Mouse (Mus musculus): ENCODE measurements at regions not wholly inside any gene's neighbourhood (a gene's known extent, or its start where the extent isn't known, plus 50 kb on each side); places are given as distances from the start of the nearest gene placed in this dataset.

- no peak for DNase-seq (ENCODE audit: low spot score in 2 of 2)
Observed at GRCm38 (mm10) chr1:80131354-80131753, 86.9 kb downstream of the Fam124b start.

- no peak for DNase-seq (ENCODE audit: low spot score in 2 of 2)
Observed at GRCm38 (mm10) chr1:80123966-80124365, 94.3 kb downstream of the Fam124b start.

DNA sequence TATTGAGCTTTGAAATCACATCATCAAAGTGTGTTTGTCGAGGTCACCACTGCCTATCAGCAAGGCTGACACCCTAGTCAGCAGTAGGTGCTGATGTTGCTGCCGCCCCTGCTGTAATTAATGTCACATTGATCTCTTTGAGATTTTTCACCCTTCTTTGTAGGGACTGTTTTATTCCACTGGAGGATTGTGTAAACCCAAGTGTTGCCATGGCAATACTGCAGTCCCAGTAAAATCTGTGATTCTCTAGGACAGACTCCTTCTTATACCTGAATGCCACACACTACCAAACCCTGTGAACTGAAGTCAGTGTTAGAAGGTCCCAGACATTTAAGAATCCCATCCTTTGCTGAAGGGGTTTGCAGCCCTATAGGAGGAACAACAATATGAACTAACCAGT lies 102.4 kb downstream of the Fam124b start:
- DNase-seq (ENCODE audit: low spot score in 2 of 2) = no peak

DNA sequence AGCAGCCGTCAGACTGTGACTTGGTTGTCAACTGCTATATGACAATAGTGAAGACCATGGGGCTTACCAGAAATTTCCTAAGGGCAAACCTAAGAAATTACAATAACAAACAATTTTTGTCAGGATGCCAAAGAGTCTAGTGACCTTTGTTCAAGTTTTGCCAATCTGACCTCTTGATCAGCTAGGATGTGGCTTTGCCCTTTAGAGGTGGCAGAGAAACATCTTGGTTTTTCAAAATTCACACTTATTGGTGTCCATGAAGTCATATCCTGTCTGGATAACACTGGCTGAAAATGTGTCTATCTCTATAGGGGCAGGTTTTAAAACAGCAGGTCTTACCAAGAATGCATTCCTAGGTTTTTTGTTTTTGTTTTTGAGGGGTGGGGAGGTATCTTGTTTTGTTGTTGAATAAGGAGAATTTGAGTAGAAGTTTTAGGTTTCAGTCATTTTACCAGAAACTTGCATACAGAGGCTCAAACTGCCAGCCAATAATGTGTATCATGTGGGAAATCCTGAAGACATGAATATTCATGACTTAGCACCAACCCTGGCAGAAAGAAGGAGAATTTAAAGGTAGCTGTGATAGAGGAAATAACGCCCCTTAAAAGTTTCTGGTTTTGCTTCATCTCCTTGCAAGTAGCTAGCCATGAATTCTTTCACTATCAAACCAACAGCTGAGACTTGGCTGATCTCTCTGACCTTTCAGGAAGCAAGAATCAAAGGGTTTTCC lies 110.4 kb downstream of the Fam124b start:
- no peak for DNase-seq (ENCODE audit: low spot score in 2 of 2)

- peak in 1 of 2 experiments; percentile 12 for DNase-seq (ENCODE audit: low spot score in 2 of 2)
Observed at GRCm38 (mm10) chr1:80106269-80106668, 112.0 kb downstream of the Fam124b start.

DNA sequence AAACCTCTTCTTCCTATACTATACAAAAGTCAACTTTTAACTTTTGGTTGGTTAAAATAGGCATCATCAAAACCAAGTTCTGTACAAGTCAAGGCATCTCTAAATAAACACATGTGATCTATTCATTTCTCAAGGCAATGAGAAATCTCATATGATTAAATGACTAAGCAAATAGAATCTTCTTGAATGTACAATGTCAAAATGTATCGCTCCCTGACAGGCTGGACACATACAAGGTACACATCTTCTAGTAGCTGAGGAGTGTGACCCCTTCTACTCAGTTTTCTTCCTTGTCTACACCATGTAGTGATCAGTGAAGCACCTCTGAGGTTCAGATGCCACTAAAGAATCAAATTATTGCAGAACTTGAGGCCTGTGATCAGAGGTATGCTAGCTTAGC lies 120.0 kb downstream of the Fam124b start:
- DNase-seq (ENCODE audit: low spot score in 2 of 2) = no peak

- DNase-seq (ENCODE audit: low spot score in 2 of 2) = no peak
Observed at GRCm38 (mm10) chr1:80091800-80092199, 126.5 kb downstream of the Fam124b start.

DNA sequence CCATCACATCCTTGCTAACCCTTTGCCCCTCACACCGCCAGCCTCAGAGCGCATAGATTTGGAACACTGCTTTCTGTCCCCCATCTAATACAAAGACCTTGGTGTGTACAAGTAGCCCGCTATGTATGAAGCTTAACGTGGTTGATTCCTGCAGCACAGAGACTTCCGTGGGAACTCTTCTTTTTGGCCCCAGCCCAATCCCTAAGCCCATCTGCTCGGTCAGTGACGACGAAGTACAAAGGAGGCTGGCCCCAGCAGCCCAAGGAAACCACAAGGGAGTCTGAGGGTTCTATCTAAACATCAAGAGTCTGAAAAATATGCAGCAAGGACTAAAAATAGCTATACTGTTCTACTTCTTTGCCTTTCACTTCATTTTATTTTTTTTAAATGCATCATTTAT lies 126.9 kb downstream of the Fam124b start:
- no peak for DNase-seq (ENCODE audit: low spot score in 2 of 2)

DNA sequence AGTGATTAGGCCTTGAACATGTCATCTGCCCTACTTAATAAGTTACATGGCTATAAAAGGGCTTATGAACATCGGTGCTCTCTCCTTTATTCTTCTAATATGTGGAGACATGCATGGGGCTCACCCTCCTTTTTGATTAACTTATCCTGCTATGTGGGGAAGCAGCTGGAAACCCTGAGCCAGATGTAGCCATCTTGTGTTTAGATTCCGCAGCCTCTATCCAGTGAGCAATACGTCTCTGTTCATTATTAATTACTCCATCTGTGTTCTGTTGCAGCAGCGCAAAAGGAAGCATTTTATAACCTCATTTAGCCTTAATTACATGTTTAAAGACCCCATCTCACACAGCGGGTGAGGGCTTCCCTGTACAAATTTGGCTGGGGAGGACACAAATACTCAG lies 129.6 kb downstream of the Fam124b start:
- DNase-seq (ENCODE audit: low spot score in 2 of 2) = no peak

GRCm38 (mm10) chr1:80076357-80076756 lies 141.9 kb downstream of the Fam124b start:
- no peak for DNase-seq (ENCODE audit: low spot score in 2 of 2)

DNA sequence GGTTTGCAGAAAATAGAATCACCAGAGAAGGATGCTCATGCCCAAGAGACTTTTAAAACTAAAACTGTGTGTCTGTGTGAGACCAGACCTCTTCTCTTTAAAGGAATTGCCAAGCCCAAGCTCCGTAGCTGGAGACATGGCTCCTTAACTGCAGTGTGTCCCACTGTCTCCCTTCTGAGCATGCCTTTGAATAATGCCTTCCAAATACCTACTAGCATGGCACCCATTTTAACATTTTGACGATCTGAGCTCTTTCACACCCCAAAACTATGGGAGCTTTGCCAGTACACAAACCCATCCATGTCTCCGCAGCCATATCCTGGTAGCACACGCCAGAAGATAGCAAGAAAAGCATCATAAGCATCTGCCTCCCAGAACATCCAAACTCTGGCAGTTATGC lies 143.9 kb downstream of the Fam124b start:
- no peak for DNase-seq (ENCODE audit: low spot score in 2 of 2)

DNA sequence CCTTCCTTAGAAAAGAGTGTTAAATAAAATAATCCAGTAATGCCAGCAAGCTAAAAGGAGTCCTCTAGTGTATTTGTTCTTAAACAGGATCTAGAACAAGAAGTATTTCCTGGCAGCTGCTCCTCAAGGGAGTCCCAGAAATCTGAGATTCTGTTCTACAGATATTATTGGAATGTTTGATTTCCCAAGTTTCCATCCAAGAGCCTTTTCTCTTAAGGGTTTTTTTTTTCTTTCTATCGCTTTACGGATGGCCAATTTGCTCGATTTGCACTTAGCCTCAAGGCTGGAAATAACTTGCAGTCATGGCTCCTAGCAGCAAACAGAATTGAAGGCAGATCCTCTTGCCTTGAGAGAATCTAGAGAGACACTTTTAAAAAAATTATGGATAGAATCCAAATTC lies 144.3 kb downstream of the Fam124b start:
- DNase-seq (ENCODE audit: low spot score in 2 of 2) = no peak

- DNase-seq (ENCODE audit: low spot score in 2 of 2) = no peak
Observed at GRCm38 (mm10) chr1:80069141-80069540, 149.1 kb downstream of the Fam124b start.

- no peak for DNase-seq (ENCODE audit: low spot score in 2 of 2)
Observed at GRCm38 (mm10) chr1:80062121-80062520, 156.2 kb downstream of the Fam124b start.

DNA sequence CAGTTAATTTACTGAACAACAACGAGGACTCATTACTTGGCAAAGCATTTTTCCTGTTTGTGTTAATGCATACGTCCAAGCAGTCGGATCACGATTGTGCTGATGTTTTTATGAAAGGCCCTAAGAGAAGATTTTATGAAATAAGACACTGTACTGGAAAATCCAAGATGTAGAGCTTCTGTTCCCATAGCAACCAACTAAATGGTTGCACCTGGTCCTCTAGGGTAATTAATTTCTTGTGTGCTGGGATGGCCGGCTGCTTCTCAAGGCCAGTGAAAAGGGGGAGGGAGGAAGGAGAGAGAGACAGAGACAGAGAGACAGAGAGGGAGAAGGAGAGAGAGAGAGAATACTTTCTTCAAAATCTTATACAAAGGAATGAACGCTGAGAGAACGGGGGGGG lies 156.6 kb downstream of the Fam124b start:
- DNase-seq (ENCODE audit: low spot score in 2 of 2) = no peak

DNA sequence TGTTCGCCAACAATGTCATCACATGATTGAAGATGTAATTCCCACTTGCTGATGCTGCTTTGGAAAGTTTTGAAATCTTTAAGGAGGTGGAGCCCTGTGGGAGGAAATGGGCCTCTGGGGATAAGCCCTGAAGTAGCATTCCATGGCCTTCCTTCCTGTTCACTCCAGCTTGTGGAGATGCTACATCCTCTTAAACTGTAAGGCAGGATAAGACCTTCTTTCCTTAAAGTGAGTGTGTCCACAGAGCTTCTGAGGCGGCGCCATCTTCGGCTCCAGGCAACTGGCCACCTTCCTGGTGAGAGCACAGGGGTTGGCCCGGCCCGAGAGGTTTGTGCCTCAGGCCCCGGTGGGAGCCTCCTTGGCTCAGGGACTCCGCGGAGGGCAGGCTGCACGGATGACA lies 173.1 kb downstream of the Fam124b start:
- DNase-seq (ENCODE audit: low spot score in 2 of 2) = no peak

DNA sequence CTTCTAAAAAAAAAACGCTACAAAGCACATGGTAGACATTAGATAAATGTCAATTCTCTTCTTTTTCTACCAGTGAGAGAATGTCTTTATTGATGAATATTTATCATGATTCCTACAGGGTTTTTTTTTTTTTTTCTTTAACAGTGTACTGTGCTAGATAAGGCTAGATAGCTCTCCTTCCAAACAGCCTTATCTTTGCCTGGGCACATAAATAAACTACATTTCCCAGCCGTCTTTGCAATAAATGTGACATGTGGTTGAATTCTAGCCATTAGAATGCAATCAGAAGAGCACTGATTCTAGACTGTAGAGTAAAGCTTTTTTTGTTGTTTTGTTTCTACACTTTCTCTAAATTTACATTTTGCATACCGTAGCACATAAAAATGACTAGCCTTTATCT lies 177.9 kb downstream of the Fam124b start:
- no peak for DNase-seq (ENCODE audit: low spot score in 2 of 2)

DNA sequence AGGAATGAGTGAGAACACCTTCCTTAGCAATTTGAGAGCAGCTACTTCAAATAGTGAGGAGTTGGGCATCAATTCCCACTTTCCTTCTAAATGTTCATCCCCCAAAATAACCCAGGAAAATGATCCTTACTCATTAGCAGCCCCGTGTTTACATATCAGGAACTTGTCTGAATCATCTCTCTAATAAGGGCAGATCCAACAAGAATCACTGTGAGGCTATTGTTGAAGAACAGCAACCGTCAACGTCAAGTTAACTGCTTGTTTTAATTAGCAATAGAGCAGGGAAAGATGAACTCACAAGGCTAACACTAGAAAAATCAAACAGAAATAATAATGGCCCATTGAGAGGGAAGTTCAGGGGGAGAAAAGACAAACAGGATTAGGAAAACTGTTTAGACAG lies 178.4 kb downstream of the Fam124b start:
- no peak for DNase-seq (ENCODE audit: low spot score in 2 of 2)

- no peak for DNase-seq (ENCODE audit: low spot score in 2 of 2)
Observed at GRCm38 (mm10) chr1:80039161-80039560, 178.2 kb upstream of the Serpine2 start.

GRCm38 (mm10) chr1:80038059-80038458 lies 177.1 kb upstream of the Serpine2 start:
- no peak for DNase-seq (ENCODE audit: low spot score in 2 of 2)

DNA sequence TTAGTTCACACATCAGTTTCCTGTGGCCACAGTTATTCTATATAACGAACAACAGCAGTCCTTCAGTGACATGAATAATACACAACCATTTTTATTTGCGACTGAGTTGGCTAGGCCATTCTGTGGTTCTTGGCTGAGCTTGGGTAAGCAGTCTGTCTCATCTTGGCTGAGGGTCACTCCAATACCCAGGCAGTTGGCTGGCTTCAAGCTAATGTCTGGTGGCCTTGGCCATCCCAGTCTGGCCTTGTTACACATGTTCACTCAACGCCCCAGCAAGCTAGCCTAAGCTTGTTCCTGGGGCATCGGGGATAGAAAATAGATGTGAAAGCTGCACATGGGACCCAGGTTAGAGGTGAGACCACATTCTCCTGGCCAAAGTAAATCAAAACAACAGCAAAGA lies 175.5 kb upstream of the Serpine2 start:
- DNase-seq (ENCODE audit: low spot score in 2 of 2) = no peak

DNA sequence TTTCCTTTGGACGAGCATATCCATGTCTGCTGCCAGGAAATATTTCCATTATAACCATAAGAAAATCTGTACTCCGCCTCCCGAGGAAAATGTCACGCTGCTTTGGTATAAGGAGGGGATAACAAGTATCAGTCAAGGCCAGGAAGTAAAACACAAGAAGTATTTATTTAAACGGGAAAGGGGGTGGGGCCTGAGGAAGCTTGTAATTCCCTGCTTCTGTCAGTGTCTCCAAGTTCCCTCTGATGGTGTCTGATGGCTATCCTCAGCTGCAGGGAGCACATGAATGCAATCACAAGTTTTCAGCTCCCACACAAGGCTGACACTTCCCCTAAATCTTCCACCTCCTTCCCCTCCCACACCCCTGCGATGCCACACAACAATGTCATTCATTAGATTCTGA lies 172.5 kb upstream of the Serpine2 start:
- no peak for DNase-seq (ENCODE audit: low spot score in 2 of 2)

DNA sequence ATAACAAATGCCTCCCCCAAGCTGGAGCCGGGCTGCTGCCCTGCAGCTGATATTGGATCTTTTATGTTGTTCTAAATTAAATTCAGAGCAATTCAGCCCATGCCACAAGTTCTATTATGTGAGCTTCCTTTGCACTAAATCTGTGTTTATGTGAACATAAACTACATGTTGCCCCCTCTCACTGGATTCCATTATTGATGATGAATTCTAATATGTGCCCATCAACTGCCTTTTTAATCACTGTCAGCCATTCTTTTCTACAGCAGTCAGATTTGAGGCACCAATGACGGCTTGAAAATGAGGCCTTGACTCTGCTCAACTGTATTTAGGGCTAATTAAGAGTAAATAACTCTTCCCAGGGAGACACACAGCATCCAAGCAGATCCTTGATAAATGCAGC lies 172.1 kb upstream of the Serpine2 start:
- no peak for DNase-seq (ENCODE audit: low spot score in 2 of 2)

DNA sequence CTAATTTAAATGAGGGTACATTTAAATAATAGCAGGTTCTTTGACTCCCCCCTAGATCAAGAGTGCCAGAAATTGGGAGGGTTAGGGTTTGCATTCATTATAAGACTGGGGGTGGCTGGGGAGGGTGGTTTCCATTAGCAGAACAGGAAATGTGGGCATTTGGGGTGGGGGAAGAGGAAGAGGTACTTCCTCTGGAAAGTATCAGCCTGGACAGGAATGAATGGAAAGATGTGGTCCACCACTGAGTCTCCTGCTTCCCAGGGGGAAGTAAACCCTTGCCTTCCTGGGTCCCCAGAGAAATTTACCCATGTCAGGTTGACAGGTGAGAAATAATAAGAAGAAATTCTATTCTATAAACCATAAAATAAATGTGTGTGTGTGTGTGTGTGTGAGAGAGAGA lies 171.5 kb upstream of the Serpine2 start:
- no peak for DNase-seq (ENCODE audit: low spot score in 2 of 2)

Measured in cerebellum, postnatal 4 days (tissue).